Mouse (Mus musculus) CD4-positive, CD25-positive, alpha-beta regulatory T cell, adult 2 months (primary cell): ENCODE results near the gene Ldoc1.

ENCODE experiments used
- DNase-seq: peaks from one replicate; pipeline ENCODE4 v3.0.0-alpha.2; 2012; ENCODE audit warnings: low read depth, low spot score

The Ldoc1 gene

GRCm38 (mm10) chrX:61709302-61710033 is at the start of gene Ldoc1:
Gene Ldoc1 (plus strand): TSS chrX:61709497.
- no peak for DNase-seq

- DNase-seq: no peak
These were observed 834 bp downstream of the Ldoc1 start for GRCm38 (mm10) chrX:61710131-61710530.

DNA sequence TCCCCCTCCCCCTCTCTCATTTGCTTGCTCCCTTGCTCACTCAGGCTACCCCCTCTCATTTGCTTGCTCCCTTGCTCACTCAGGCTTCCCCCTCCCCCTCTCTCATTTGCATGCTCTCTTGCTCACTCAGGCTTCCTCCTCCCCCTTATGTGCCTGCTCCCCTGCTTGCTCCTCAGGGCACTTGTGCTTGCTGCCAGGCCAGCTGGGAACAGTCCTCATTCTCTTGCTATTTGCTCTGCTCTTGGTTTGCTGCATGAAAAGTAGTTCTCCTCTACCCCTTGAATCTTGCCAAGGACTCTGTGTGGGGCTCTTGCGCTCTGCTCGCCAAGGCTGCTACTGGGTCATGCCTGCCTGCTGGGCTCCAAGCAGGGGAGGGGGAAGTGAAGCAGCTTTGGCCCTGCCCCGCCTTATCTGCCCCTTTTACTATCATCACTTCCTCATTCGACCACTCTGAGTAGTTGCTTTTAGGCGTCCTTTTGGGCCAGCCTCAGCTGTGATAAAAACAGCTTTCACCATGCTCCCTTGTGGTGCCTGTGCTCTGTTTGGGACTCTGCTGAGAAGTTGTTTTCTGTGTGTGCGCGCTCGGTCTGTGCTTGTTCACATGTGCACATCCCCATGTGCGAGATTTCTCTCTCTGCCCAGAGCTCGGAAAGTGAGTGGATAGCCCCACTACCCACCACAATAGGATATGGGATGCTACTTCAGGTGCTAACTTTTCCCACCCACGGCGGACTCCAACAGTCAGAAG is 13.2 kb downstream of the Ldoc1 start:
- DNase-seq: no peak

DNA sequence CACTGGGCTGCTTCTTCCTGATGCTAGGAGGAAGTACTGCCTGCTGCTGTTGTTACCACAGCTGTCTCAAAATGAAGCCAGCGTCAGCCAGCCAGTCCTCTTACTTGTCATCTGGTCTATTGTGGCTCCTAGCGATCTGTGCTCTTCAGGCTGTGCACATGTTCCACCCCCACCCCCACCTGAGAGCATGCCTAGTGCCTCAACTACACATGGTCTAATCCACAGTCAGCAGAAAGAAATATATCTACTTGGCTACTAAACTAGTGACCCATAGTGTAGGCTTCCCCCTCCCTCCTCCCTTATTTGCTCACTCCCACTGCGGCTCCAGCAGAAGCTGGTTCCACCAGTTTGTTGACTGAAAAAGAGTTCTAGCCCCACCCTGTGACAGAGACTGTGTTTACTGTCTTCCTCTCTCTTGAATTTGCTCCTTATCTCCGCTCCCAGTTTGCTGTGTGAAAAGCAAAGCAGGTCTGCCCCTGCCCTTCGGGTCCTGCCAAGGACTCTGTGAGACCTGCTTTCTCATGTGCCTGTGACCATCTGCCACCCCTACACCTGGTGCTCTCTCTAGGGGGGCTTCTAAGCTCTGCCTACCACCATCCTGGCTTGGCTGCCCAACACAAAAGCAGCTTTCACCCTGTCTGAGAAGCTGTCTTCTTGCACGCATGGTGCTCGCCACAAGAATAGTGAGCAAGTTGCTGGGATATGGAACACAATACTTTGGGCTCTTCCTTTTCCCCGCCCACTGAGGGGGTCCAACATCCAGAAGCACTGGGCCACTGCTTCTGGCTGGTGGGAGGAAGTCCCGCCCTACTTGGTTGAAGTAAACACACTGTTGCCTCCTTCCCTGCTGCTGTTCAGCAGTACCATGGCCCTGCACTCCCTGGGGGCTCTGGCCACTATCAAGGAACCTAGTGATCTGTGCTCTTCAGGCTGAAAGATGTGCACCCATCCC is 14.0 kb downstream of the Ldoc1 start:
- no peak for DNase-seq

DNA sequence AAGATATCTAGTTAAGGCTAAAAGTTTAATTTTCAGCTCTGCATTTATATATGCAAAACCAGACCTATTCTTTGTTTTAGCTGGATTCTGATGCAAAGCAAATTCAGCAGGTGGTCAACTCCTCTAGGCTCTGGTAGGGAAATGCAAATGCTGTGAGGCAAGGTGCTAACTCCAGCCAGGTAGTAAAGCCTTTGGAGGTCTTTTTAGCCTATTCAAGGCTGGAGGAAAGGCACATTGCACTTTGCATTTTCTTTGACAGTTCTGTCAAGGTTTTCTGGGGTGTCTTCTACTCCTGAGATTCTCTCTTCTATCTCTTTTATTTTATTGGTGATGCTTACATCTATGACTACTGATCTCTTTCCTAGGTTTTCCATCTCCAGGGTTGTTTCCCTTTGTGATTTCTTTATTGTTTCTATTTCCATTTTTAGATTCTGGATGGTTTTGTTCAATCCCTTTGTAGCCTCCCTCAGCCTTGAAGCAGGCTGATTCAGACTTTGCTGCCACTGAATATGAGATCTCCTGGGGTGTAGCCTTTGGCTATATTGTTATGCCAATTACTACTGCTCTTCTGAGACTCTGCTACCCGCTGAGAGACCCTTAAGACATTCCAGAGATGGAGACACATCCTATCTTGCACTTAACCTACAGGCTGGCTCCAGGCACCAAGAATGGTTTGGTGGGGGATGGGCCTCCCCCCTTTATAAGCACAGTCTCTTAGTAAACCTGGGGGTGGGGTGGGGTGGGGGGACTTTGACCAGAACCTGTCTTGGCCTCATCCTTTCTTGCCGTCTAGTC is 18.4 kb downstream of the Ldoc1 start:
- no peak for DNase-seq
